Mouse (Mus musculus) thymus, adult 2 months (tissue): ENCODE data around the gene Irs3.
"Not testable (repeated sequence)": the region's sequence is repeated elsewhere in the genome, so short reads cannot be mapped to it uniquely, and the experiment has no call there.

ENCODE experiments used
- CTCF ChIP-seq: fragments of 200-500 bp; IDR thresholded peaks from 2 replicates; pipeline ENCODE4 v1.5.1; 2012; ENCODE audit warnings: mild to moderate bottlenecking, control low read depth, low read length, moderate library complexity, borderline replicate concordance; ENCODE audit not compliant: control insufficient read depth, poor library complexity, insufficient read depth; ENCODE audit errors: extremely low read depth
- POLR2A ChIP-seq: fragments of 200-500 bp; IDR thresholded peaks from 2 replicates; pipeline ENCODE4 v1.6.1; 2012; ENCODE audit warnings: mild to moderate bottlenecking, low read length, control low read depth, moderate library complexity; ENCODE audit not compliant: control insufficient read depth, poor library complexity, insufficient read depth; ENCODE audit errors: extremely low read depth

DNA sequence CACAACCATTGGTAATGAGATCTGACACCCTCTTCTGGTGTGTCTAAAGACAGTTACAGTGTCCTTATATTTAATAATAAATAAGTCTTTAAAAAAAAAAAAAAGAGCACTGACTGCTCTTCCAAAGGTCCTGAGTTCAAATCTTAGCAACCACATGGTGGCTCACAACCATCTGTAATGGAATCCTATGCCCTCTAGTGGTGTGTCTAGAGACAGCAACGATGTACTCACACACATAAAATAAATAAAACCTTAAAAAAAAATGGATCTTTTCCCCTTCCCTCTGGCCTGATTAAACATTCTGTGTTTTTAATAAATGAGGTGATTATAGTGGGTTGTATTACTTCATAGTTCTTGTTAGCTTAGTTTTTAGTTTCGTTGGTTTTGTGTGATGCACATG, 30.6 kb downstream of the Irs3 start:
- TF ChIP-seq CTCF, POLR2A: not testable (repeated sequence)
